Mouse (Mus musculus) heart, postnatal 0 days (tissue): ENCODE measurements at regions not wholly inside any gene's neighbourhood (a gene's known extent, or its start where the extent isn't known, plus 50 kb on each side); places are given as distances from the start of the nearest gene placed in this dataset.

Experiments used
- ATAC-seq: fragments of 200-750 bp; cut with Nextera tagmentation; 2 replicates; pipeline ENCODE4 v1.8.0; 2017; ENCODE audit warnings: low read depth, moderate number of reproducible peaks, moderate library complexity; ENCODE audit not compliant: insufficient read depth
- DNase-seq: peaks from one replicate; pipeline ENCODE4 v3.0.0-alpha.2; 2016; ENCODE audit warnings: low spot score
- H3K27ac ChIP-seq: fragments of 300-500 bp; sonication (generic); 2 replicates; pipeline ENCODE4 v1.5.1; 2014; ENCODE audit warnings: low read depth, mild to moderate bottlenecking
- H3K27me3 ChIP-seq: fragments of 300-500 bp; sonication (generic); 2 replicates; pipeline ENCODE4 v1.6.1; 2014; ENCODE audit warnings: low read length, mixed read lengths; ENCODE audit not compliant: control insufficient read depth, insufficient read depth
- H3K36me3 ChIP-seq: fragments of 300-500 bp; sonication (generic); replicated peaks from 2 replicates; pipeline ENCODE4 v1.6.1; 2014; ENCODE audit warnings: low read length, mixed read lengths; ENCODE audit not compliant: control insufficient read depth, insufficient read depth
- H3K4me1 ChIP-seq: fragments of 300-500 bp; sonication (generic); 2 replicates; pipeline ENCODE4 v1.6.1; 2014; ENCODE audit warnings: antibody characterized with exemption; ENCODE audit not compliant: control insufficient read depth, insufficient read depth
- H3K4me2 ChIP-seq: fragments of 300-500 bp; sonication (generic); 2 replicates; pipeline ENCODE4 v1.6.1; 2014; ENCODE audit warnings: low read depth, mild to moderate bottlenecking, low read length, moderate library complexity
- H3K4me3 ChIP-seq: fragments of 300-500 bp; sonication (generic); 2 replicates; pipeline ENCODE4 v1.5.1; 2014; ENCODE audit warnings: low read depth, low read length
- H3K9ac ChIP-seq: fragments of 300-500 bp; sonication (generic); replicated peaks from 2 replicates; pipeline ENCODE4 v1.6.1; 2014; ENCODE audit warnings: low read depth, low read length, mixed read lengths
- H3K9me3 ChIP-seq: fragments of 300-500 bp; sonication (generic); replicated peaks from 2 replicates; pipeline ENCODE4 v1.6.1; 2016; ENCODE audit warnings: low read length; ENCODE audit not compliant: control insufficient read depth
- CTCF ChIP-seq: IDR thresholded peaks from 2 replicates; pipeline ENCODE4 v1.5.1; 2016; ENCODE audit warnings: antibody characterized with exemption, control low read depth, low read depth
- EP300 ChIP-seq: IDR thresholded peaks from 2 replicates; pipeline ENCODE4 v1.6.1; 2016; ENCODE audit warnings: antibody characterized with exemption, low read depth
- WGBS: fragments of 180-500 bp; shearing (Covaris S2); extraction: QIAGEN DNeasy Blood & Tissue Kit; methylation state at CpG from one replicate; pipeline ENCODE4 v1.1.7; 2014; 5-methylcytosine and 5-hydroxymethylcytosine counted together

- Histone ChIP-seq H3K4me2 (no peak overlapping the region), H3K36me3 (no peaks in the 10 kb centered on the region), H3K4me3 (no peak overlapping the region), H3K27ac (no peak overlapping the region), H3K9me3 (no peaks in the 10 kb centered on the region), H3K27me3 (no peaks in the 10 kb centered on the region), H3K4me1 (no peaks in the 10 kb centered on the region), H3K9ac (no peak overlapping the region)
- WGBS: 76% methylated on average over 4 of the region's 4 CpGs
- ATAC-seq (no peak), DNase-seq (no peak)
- TF ChIP-seq EP300: no peak
- no peak for TF ChIP-seq CTCF
Observed at GRCm38 (mm10) chr12:11037951-11038350, 112.9 kb downstream of the Kcns3 start.

- TF ChIP-seq EP300 (no peak), CTCF (no peak)
- DNase-seq: no peak
- ATAC-seq: no peak
- Histone ChIP-seq H3K4me3 (no peak overlapping the region), H3K4me2 (no peak overlapping the region), H3K27me3 (no peaks in the 10 kb centered on the region), H3K36me3 (no peaks in the 10 kb centered on the region), H3K27ac (no peak overlapping the region), H3K9ac (no peak overlapping the region), H3K4me1 (no peaks in the 10 kb centered on the region), H3K9me3 (no peaks in the 10 kb centered on the region)
- 75% methylated on average over 11 of the region's 11 CpGs for WGBS
Observed at GRCm38 (mm10) chr12:11020571-11021545, 130.0 kb downstream of the Kcns3 start.

GRCm38 (mm10) chr12:11011159-11011558 lies 139.7 kb downstream of the Kcns3 start:
- no peak for TF ChIP-seq EP300
- TF ChIP-seq CTCF: no peak
- H3K27me3 ChIP-seq: no peaks in the 10 kb centered on the region
- no peaks in the 10 kb centered on the region for H3K4me1 ChIP-seq
- no peak for ATAC-seq
- H3K27ac ChIP-seq: no peak overlapping the region
- H3K9me3 ChIP-seq: no peaks in the 10 kb centered on the region
- no peak overlapping the region for H3K4me2 ChIP-seq
- 67% methylated on average over 1 of the region's 1 CpGs for whole genome bisulfite sequencing
- no peak overlapping the region for H3K4me3 ChIP-seq
- no peak for DNase-seq
- no peak overlapping the region for H3K9ac ChIP-seq
- H3K36me3 ChIP-seq: no peaks in the 10 kb centered on the region

GRCm38 (mm10) chr12:10984295-10984694 lies 166.6 kb downstream of the Kcns3 start:
- Histone ChIP-seq H3K27ac (no peak overlapping the region), H3K27me3 (no peaks in the 10 kb centered on the region), H3K4me1 (no peaks in the 10 kb centered on the region), H3K9me3 (no peaks in the 10 kb centered on the region), H3K4me3 (no peak overlapping the region), H3K9ac (no peak overlapping the region), H3K4me2 (no peak overlapping the region), H3K36me3 (no peaks in the 10 kb centered on the region)
- no peak for TF ChIP-seq CTCF
- TF ChIP-seq EP300: no peak
- ATAC-seq (no peak), DNase-seq (no peak)
- WGBS: 82% methylated on average over 3 of the region's 3 CpGs

- no peak overlapping the region for H3K9ac ChIP-seq
- DNase-seq (no peak), ATAC-seq (no peak)
- no peak overlapping the region for H3K27ac ChIP-seq
- no peaks in the 10 kb centered on the region for H3K9me3 ChIP-seq
- no peak for TF ChIP-seq EP300
- TF ChIP-seq CTCF: no peak
- no peak overlapping the region for H3K4me2 ChIP-seq
- no peak overlapping the region for H3K4me3 ChIP-seq
- H3K36me3 ChIP-seq: no peaks in the 10 kb centered on the region
- no peaks in the 10 kb centered on the region for H3K4me1 ChIP-seq
- WGBS: 47% methylated on average over 5 of the region's 5 CpGs
- H3K27me3 ChIP-seq: no peaks in the 10 kb centered on the region
Observed at GRCm38 (mm10) chr12:10949184-10949583, 201.7 kb downstream of the Kcns3 start.
